Mouse (Mus musculus): Measurements from ENCODE around the gene Acsf2.

DNA sequence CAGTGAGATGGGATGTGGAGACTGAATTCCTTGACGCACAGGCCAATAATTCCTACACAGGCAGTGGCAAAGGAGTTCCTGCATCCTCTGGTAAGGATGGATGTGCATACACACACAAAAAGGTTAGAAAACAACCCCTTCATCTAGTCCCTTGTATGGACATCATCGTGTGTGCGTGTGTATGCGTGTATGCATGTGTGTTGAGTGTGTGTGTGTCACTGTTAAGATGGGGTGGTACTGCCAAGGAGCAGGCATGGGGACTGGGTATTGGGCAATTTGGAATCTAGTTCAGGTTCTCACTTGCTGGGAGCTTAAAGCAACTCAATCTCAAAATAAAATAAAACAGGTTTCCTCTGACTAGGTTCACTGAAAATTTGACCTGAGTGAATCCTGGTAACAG lies 44.8 kb upstream of the Acsf2 start:
- TF ChIP-seq GATA1 (IDR thresholded peaks at IDR 0.05; ENCODE audit: borderline replicate concordance, low read length) (no peak), CTCF (IDR thresholded peaks at IDR 0.05; ENCODE audit: low read depth, low read length) (no peak), POLR2AphosphoS5 (IDR thresholded peaks at IDR 0.05; ENCODE audit: insufficient replicate concordance, low read depth, low read length) (no peak), TAL1 (conservative IDR thresholded peaks at IDR 0.05; ENCODE audit: low read depth, low read length) (no peak), GATA2 (IDR thresholded peaks at IDR 0.05; ENCODE audit: borderline replicate concordance, low read depth, low read length) (no peak)
